Mouse (Mus musculus): ENCODE data around the gene Psme3.

The Psme3 gene

GRCm38 (mm10) chr11:101315665-101316500, at the start of gene Psme3:
TSS of gene Psme3 (plus strand) at chr11:101316213.
- DNase-seq (ENCODE audit: low spot score in 2 of 2) = peak; percentile 96

GRCm38 (mm10) chr11:101269577-101270116, 46.4 kb upstream of the Psme3 start:
- DNase-seq (ENCODE audit: low spot score in 2 of 2) = no peak

GRCm38 (mm10) chr11:101272446-101272845, 43.6 kb upstream of the Psme3 start:
- no peak for DNase-seq (ENCODE audit: low spot score in 2 of 2)

- DNase-seq (ENCODE audit: low spot score in 2 of 2) = no peak
These were observed 40.7 kb upstream of the Psme3 start for GRCm38 (mm10) chr11:101275309-101275708.

- DNase-seq (ENCODE audit: low spot score in 2 of 2) = no peak
These were observed 39.5 kb upstream of the Psme3 start for GRCm38 (mm10) chr11:101276319-101277070.

GRCm38 (mm10) chr11:101277381-101278222, 38.4 kb upstream of the Psme3 start:
- no peak for DNase-seq (ENCODE audit: low spot score in 2 of 2)

GRCm38 (mm10) chr11:101278223-101279192, 37.5 kb upstream of the Psme3 start, which contains the start of the genes Cntd1 and Coa3:
TSS of gene Cntd1 (plus strand) at chr11:101279012.
TSS of gene Coa3 (minus strand) at chr11:101279114.
- peak; percentile 92 to 94 for DNase-seq (ENCODE audit: low spot score in 2 of 2)

- DNase-seq (ENCODE audit: low spot score in 2 of 2) = no peak
These were observed 36.8 kb upstream of the Psme3 start for GRCm38 (mm10) chr11:101279193-101279569.

- no peak for DNase-seq (ENCODE audit: low spot score in 2 of 2)
These were observed 35.2 kb upstream of the Psme3 start for GRCm38 (mm10) chr11:101280837-101281236.

- no peak for DNase-seq (ENCODE audit: low spot score in 2 of 2)
These were observed 33.1 kb upstream of the Psme3 start for GRCm38 (mm10) chr11:101282896-101283295.

GRCm38 (mm10) chr11:101283805-101284204, 32.2 kb upstream of the Psme3 start:
- DNase-seq (ENCODE audit: low spot score in 2 of 2) = no peak

- no peak for DNase-seq (ENCODE audit: low spot score in 2 of 2)
These were observed 28.7 kb upstream of the Psme3 start for GRCm38 (mm10) chr11:101287306-101287705.

- DNase-seq (ENCODE audit: low spot score in 2 of 2) = no peak
These were observed 24.8 kb upstream of the Psme3 start for GRCm38 (mm10) chr11:101291231-101291630.

- DNase-seq (ENCODE audit: low spot score in 2 of 2) = no peak
These were observed 20.8 kb upstream of the Psme3 start for GRCm38 (mm10) chr11:101295191-101295590.

GRCm38 (mm10) chr11:101300881-101301280, 15.1 kb upstream of the Psme3 start:
- no peak for DNase-seq (ENCODE audit: low spot score in 2 of 2)

GRCm38 (mm10) chr11:101301299-101302003, 14.6 kb upstream of the Psme3 start:
- no peak for DNase-seq (ENCODE audit: low spot score in 2 of 2)

GRCm38 (mm10) chr11:101302004-101302798, 13.8 kb upstream of the Psme3 start, which contains the start of gene Becn1:
TSS of gene Becn1 (minus strand) at chr11:101302286.
- DNase-seq (ENCODE audit: low spot score in 2 of 2) = peak; percentile 97 to 98

- no peak for DNase-seq (ENCODE audit: low spot score in 2 of 2)
These were observed 8.3 kb upstream of the Psme3 start for GRCm38 (mm10) chr11:101307744-101308143.

- DNase-seq (ENCODE audit: low spot score in 2 of 2) = no peak
These were observed 4.9 kb upstream of the Psme3 start for GRCm38 (mm10) chr11:101311083-101311482.
